Mouse (Mus musculus): ENCODE data around the gene Gm49393.

- TF ChIP-seq CTCF (IDR thresholded peaks at IDR 0.05; ENCODE audit: extremely low read depth, insufficient read depth, insufficient read length, insufficient replicate concordance) (no peak), POLR2A (IDR thresholded peaks at IDR 0.05; ENCODE audit: low read depth, low read length) (no peak)
These were observed 122.6 kb downstream of the Gm49393 start for GRCm38 (mm10) chr13:60812768-60813167.

Measured in spleen, adult 2 months (tissue).